Mouse (Mus musculus) intestine, embryonic 15.5 days (tissue): ENCODE data around the gene Tma7. TPM values are rescaled to one million over a fixed set of nuclear protein-coding genes. Genes with fewer than 3 reads are reported as not detected.

Source experiments
- ATAC-seq: fragments of 200-750 bp; cut with Nextera tagmentation; 2 replicates; pipeline ENCODE4 v1.8.0; 2017; ENCODE audit warnings: moderate TSS enrichment, moderate library complexity
- H3K27ac ChIP-seq: fragments of 300-500 bp; sonication (generic); 2 replicates; pipeline ENCODE4 v1.5.1; 2015; ENCODE audit warnings: mild to moderate bottlenecking, inconsistent platforms
- H3K27me3 ChIP-seq: fragments of 300-500 bp; sonication (generic); replicated peaks from 2 replicates; pipeline ENCODE4 v1.6.1; 2015; ENCODE audit warnings: inconsistent platforms
- H3K36me3 ChIP-seq: fragments of 300-500 bp; sonication (generic); 2 replicates; pipeline ENCODE4 v1.6.1; 2015; ENCODE audit warnings: inconsistent platforms
- H3K4me1 ChIP-seq: fragments of 300-500 bp; sonication (generic); replicated peaks from 2 replicates; pipeline ENCODE4 v1.6.1; 2015; ENCODE audit warnings: inconsistent platforms
- H3K4me2 ChIP-seq: fragments of 300-500 bp; sonication (generic); replicated peaks from 2 replicates; pipeline ENCODE4 v1.6.1; 2015; ENCODE audit warnings: mild to moderate bottlenecking, inconsistent platforms
- H3K4me3 ChIP-seq: fragments of 300-500 bp; sonication (generic); replicated peaks from 2 replicates; pipeline ENCODE4 v1.5.1; 2015; ENCODE audit warnings: inconsistent platforms
- H3K9ac ChIP-seq: fragments of 300-500 bp; sonication (generic); 2 replicates; pipeline ENCODE4 v1.6.1; 2015; ENCODE audit warnings: inconsistent platforms
- H3K9me3 ChIP-seq: fragments of 300-500 bp; sonication (generic); 2 replicates; pipeline ENCODE4 v1.6.1; 2016; ENCODE audit warnings: inconsistent platforms
- WGBS: fragments of 180-500 bp; shearing (Covaris S2); methylation state at CpG from one replicate; pipeline ENCODE4 v1.1.7; 2015; 5-methylcytosine and 5-hydroxymethylcytosine counted together
- polyA plus RNA-seq: library from polyadenylated mRNA; unstranded; fragments of >200 nt; fragmentation: Nextera tagmentation; extraction: Ambion mirVana; gene quantifications from 2 replicates; pipeline ENCODE4 v1.2.1, GENCODE M21; 2015

Tma7 gene
- polyA plus RNA-seq, 1 experiment from 2014 or later: 707 TPM

- ATAC-seq: no peak
- Histone ChIP-seq H3K9ac (no peak overlapping the region), H3K9me3 (no peaks in the 10 kb centered on the region), H3K27me3 (no peaks in the 10 kb centered on the region), H3K4me3 (no peak overlapping the region), H3K27ac (no peak overlapping the region), H3K36me3 (no peaks in the 10 kb centered on the region; the same call in 1 of the 2 replicates), H3K4me2 (no peak overlapping the region), H3K4me1 (no peaks in the 10 kb centered on the region)
- WGBS: 88% methylated on average over 7 of the region's 7 CpGs
These were observed 51.4 kb downstream of the Tma7 start for GRCm38 (mm10) chr9:109031001-109031400.

- 69% methylated on average over 3 of the region's 3 CpGs for WGBS
- H3K4me1 ChIP-seq: no peaks in the 10 kb centered on the region
- no peaks in the 10 kb centered on the region for H3K9me3 ChIP-seq
- ATAC-seq: no peak
- H3K9ac ChIP-seq: no peak overlapping the region
- no peak overlapping the region for H3K4me2 ChIP-seq
- no peak overlapping the region for H3K27ac ChIP-seq
- H3K27me3 ChIP-seq: no peaks in the 10 kb centered on the region
- no peak overlapping the region for H3K4me3 ChIP-seq
- no peaks in the 10 kb centered on the region; the same call in 1 of the 2 replicates for H3K36me3 ChIP-seq
These were observed 52.1 kb downstream of the Tma7 start for GRCm38 (mm10) chr9:109030312-109030711.

- H3K27ac ChIP-seq: no peak overlapping the region
- no peak overlapping the region for H3K4me2 ChIP-seq
- no peaks in the 10 kb centered on the region; the same call in 1 of the 2 replicates for H3K36me3 ChIP-seq
- no peaks in the 10 kb centered on the region for H3K4me1 ChIP-seq
- H3K4me3 ChIP-seq: no peak overlapping the region
- WGBS: 68% methylated on average over 5 of the region's 5 CpGs
- no peak overlapping the region for H3K9ac ChIP-seq
- no peaks in the 10 kb centered on the region for H3K9me3 ChIP-seq
- H3K27me3 ChIP-seq: no peaks in the 10 kb centered on the region
- peak; percentile 77; the same call in 1 of the 2 replicates for ATAC-seq
These were observed 53.5 kb downstream of the Tma7 start for GRCm38 (mm10) chr9:109028919-109029318.

GRCm38 (mm10) chr9:109028421-109028820, 54.0 kb downstream of the Tma7 start:
- no peak for ATAC-seq

DNA sequence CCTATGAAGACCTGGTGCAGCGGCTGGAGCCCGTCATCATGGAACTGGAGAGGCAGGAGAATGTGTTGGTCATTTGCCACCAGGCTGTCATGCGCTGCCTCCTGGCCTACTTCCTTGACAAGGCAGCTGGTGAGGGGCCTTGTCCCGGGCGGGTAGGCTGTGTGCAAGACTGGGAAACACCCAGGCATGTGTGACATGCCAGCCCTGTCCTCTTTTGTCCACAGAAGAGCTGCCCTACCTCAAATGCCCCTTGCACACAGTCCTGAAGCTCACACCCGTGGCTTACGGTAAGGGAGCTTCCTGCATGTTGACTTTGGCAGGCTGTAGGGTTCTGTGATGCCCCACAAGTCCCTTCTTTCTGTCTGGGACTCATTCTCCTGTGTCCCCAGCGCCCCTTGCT, 54.9 kb downstream of the Tma7 start:
- ATAC-seq: no peak
- Histone ChIP-seq H3K4me2 (no peak overlapping the region), H3K9ac (no peak overlapping the region), H3K4me3 (no peak overlapping the region), H3K36me3 (no peaks in the 10 kb centered on the region; the same call in 1 of the 2 replicates), H3K4me1 (no peaks in the 10 kb centered on the region), H3K9me3 (no peaks in the 10 kb centered on the region), H3K27ac (no peak overlapping the region), H3K27me3 (no peaks in the 10 kb centered on the region)
- WGBS: 79% methylated on average over 8 of the region's 8 CpGs

More at GRCm38 (mm10) chr9:109028421-109028820, 54.0 kb downstream of the Tma7 start:
- no peaks in the 10 kb centered on the region for H3K9me3 ChIP-seq
- 81% methylated on average over 3 of the region's 3 CpGs for WGBS
- no peak overlapping the region for H3K4me2 ChIP-seq
- H3K9ac ChIP-seq: no peak overlapping the region
- no peak overlapping the region for H3K4me3 ChIP-seq
- no peaks in the 10 kb centered on the region; the same call in 1 of the 2 replicates for H3K36me3 ChIP-seq
- H3K27ac ChIP-seq: no peak overlapping the region
- no peaks in the 10 kb centered on the region for H3K27me3 ChIP-seq
- H3K4me1 ChIP-seq: no peaks in the 10 kb centered on the region

Other genes starting within 250 kb of the Tma7 start
- 36.1 and 43.3 TPM in 2 replicates for gene Slc26a6, start 229.3 kb downstream of the Tma7 start, polyA plus RNA-seq
- 0.34 TPM in 1 of 2 replicates, not detected in the other for gene Tmem89, start 168.0 kb downstream of the Tma7 start, polyA plus RNA-seq
- gene Uqcrc1, start 146.0 kb downstream of the Tma7 start, polyA plus RNA-seq: 568 and 640 TPM in 2 replicates
- gene Col7a1, start 129.0 kb downstream of the Tma7 start, polyA plus RNA-seq: 0.85 and 2.4 TPM in 2 replicates
- gene Ucn2, start 96.6 kb downstream of the Tma7 start, polyA plus RNA-seq: not detected in 2 replicates
- 11.5 and 17.0 TPM in 2 replicates for gene Pfkfb4, start 90.8 kb downstream of the Tma7 start, polyA plus RNA-seq
- gene Shisa5, start 44.0 kb downstream of the Tma7 start, polyA plus RNA-seq: 112 and 121 TPM in 2 replicates
- gene Trex1, start 22.9 kb downstream of the Tma7 start, polyA plus RNA-seq: 12.5 and 13.4 TPM in 2 replicates
- 21.3 and 22.4 TPM in 2 replicates for gene Atrip, start 8.5 kb downstream of the Tma7 start, polyA plus RNA-seq
- gene Ccdc51, start 94 bp downstream of the Tma7 start, polyA plus RNA-seq: 16.1 and 17.2 TPM in 2 replicates
- gene Plxnb1, start 12.8 kb upstream of the Tma7 start, polyA plus RNA-seq: 7.1 TPM in 2 replicates
- not detected in 2 replicates for gene Fbxw21, start 79.5 kb upstream of the Tma7 start, polyA plus RNA-seq
- not detected in 2 replicates for gene Fbxw13, start 113.4 kb upstream of the Tma7 start, polyA plus RNA-seq
- gene Fbxw20, start 152.2 kb upstream of the Tma7 start, polyA plus RNA-seq: not detected in 2 replicates
- gene Fbxw14, start 205.1 kb upstream of the Tma7 start, polyA plus RNA-seq: not detected in 2 replicates